Mouse (Mus musculus) left cerebral cortex, adult 18-20 months (tissue): ENCODE data around the gene Erv3. TPM values are rescaled to one million over a fixed set of nuclear protein-coding genes. Genes with fewer than 3 reads are reported as not detected.

ENCODE experiments used
- DNase-seq, 2 experiments: peaks; one replicate each; pipeline ENCODE4 v3.0.0; 2021 to 2022; ENCODE audit warnings: low spot score in 2 of 2, mixed read lengths in 1 of 2
- long read RNA-seq, 2 experiments: library from polyadenylated mRNA; stranded (forward); transcript quantifications; one replicate each; pipeline ENCODE4 v2.0.0; 2021
- total RNA-seq, 2 experiments: library from RNA; stranded (reverse); gene quantifications; 2 replicates each; pipeline ENCODE4 v1.2.3; 2021

Erv3 gene
- total RNA-seq: under 1 TPM; 0.09 to 0.23 TPM
- long read RNA-seq, experiment 1: 0 reads
- long read RNA-seq, experiment 2: 0 reads

DNA sequence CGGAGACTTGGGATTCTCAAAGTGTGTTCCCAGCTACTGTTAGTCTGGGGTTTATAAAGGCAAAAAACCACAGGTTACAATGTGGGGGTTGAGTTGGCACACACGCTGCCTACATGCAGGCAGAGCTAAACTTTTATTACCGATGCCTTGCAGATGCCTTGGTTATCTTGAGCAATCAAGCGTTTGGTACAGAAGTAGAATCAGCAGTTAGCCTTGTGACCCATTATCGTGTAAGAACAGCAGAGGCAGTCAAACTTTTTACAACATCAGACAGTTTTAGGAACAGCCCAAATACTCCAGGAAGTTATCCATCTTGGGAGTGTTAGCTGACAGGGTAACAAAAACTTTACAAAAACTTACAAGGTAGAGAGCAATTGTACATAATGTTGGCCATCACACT, at the start of gene Erv3:
Gene Erv3, minus strand, starts transcription at position 27 of the 400 bp plus-strand sequence.
- DNase-seq: no peak

DNA sequence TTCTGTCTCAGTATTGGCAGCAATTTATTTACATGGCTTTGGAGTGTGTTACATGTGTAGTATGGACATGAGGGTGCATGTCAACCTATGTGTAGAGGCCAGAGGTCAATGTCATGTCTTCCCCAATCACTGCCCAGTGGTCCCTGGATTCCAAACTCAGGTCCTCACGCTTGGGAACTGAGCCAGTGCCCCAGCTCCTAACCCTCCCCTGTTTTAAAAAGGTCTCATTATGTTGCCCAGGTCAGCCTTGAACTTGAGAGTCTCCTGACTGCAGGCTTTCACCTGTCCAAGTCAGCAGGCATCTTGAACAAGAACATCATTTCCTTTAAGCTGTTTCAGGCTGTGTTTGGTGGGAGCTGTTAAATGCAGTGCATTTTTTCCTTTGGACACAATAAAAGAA, 49.4 kb upstream of the Erv3 start:
- no peak for DNase-seq

DNA sequence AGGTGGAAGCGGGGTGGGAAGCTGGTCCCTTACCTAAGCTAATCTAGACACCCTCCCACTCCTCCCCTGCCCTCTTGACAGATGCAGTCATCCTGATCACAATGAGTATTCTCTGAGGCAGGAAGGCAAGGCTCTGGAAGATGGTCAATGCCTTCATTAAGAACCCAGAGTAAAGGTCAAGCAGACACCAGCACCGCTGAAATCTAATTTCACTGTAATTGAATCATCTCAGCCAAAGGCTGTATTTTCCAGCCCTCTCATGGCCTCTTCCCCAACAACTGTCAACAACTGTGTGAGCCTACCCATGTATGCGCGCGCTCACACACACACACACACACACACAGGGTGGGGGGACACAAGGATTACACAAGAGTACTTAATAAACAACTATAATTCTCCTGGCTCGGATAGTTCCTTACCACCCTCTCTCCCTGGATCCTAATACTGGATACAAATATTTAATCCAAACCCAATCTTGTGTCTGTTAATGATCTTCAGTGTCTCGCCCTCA, 48.9 kb upstream of the Erv3 start:
- no peak for DNase-seq

DNA sequence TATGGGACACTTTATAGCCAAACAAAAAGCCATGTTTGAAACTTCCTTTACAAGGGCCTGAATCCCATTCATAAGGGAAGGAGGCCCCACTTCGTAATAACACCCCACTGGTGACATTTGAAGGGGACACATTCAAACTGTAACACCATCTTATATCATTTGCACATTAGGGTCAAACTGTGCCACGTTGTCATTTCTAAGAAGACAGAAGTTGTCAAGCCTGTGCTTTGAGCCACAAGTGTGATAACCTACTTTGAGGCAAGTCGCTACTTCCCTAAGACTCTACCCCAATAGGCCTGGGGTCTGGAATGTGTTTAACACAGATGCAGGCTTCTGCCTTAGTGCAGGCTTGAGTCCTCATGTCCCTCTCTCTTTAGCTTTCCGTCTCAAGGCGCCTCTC, 47.8 kb upstream of the Erv3 start:
- no peak for DNase-seq

DNA sequence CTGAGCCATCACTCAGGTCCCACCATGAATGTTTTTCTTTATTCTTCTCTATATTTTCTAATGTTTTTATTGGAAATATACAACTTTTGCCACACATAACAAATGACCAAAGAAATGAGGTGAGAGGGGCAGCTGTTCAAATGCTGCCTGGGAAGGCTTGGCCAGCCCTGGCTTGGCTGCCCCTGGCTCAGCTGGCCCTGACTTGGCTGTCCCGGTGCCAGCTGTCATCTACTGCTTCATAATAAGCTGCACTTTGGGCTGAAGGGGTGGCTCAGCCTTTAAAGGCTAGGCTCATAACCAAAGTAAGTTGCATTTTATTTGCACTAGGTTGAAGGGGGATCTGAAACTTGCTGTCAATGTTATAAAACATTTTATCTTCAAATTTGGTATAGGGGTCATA, 47.3 kb upstream of the Erv3 start:
- DNase-seq: no peak

DNA sequence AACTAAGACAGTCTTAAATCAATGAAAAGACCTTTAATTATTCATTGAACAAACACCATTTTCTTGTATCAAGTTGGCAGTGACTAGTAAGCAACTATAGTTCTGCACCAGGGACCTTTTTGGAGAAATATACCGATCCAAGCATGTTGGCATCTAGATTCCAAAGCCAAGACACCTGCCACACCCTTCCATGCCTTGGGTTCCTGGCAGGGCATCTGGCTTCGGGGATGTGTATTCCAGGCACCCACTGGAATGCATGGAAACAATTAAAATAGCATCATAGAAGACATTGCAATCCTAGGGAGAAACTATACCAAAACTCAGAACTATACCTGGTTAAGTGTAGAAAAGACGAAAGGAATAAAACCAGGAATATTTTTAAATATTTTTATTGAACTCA, 46.7 kb upstream of the Erv3 start:
- no peak for DNase-seq

DNA sequence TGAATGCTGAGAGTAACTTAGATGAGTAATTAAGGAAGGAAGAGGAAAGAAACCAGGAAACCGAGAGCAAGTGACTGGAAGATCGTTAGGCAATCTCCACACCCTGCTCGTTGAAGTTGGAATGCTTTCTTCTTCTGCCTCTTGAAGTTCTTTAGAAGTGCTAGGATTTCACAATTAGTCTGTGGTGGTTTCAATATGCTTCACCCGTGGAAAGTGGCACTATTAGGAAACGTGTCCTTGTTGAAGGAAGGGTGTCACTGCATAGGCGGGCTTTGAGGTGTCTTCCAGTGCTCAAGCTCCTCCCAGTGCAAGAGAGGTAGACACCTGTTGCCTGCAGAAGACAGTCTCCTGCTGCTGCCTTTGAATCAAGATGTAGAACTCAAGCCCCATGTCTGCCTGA, 46.2 kb upstream of the Erv3 start:
- no peak for DNase-seq

DNA sequence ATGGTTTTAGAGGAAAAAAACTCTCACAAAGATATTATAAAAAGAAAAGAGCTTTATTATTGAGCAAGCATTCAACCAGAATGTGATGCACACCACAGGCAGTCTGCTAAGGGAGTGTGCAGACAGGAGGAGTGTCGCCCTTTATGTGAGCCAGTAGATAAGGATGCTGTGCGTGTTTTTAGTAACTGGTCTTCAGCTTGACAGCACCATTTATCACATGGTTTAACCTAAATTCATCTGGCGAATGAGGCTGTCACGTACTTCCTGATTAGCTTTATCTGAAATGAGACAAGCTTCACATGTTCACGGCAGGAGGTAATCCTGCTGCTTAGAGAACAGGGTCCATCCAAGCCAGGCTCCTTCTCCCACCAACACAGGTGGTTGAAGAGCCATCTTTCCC, 45.5 kb upstream of the Erv3 start:
- no peak for DNase-seq

DNA sequence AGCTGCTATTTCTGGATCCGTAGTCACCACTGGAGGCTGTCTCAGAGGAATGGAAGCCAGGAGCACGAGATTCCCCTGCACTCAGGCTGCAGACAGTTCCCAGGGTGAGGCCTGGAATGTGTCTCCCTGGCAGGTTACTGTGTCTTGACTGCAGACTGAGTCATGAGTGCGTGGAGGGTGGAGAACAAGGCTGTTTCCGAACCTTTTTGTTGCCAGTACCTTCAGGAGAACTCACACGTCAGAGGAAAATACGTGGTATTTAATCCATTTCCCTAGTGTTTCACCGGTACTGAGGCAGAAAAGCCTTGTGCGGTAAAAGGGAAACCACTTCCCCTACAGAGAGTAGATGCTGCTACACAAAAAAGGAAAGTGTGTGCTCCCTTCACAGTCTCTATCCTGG, 43.3 kb upstream of the Erv3 start:
- peak; percentile 37 to 48 for DNase-seq

DNA sequence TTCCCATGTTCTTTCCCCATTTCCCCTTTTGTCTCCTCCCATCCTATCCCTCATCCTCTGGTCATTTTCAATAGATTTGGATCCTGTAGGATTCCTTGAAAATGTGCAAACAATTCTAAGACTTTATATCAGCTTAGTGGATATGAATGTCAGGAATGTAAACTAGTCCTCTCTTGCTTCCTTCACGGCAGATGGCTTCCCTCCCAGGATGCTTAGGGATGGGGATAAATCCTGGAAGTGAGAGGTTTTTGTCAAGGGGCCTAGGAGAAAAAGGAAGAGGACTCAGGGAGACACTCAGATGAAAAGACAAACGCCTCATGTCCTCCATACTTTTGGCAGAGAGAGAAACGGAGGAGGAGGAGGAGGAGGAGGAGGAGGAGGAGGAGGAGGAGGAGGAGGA, 42.9 kb upstream of the Erv3 start:
- DNase-seq: no peak

DNA sequence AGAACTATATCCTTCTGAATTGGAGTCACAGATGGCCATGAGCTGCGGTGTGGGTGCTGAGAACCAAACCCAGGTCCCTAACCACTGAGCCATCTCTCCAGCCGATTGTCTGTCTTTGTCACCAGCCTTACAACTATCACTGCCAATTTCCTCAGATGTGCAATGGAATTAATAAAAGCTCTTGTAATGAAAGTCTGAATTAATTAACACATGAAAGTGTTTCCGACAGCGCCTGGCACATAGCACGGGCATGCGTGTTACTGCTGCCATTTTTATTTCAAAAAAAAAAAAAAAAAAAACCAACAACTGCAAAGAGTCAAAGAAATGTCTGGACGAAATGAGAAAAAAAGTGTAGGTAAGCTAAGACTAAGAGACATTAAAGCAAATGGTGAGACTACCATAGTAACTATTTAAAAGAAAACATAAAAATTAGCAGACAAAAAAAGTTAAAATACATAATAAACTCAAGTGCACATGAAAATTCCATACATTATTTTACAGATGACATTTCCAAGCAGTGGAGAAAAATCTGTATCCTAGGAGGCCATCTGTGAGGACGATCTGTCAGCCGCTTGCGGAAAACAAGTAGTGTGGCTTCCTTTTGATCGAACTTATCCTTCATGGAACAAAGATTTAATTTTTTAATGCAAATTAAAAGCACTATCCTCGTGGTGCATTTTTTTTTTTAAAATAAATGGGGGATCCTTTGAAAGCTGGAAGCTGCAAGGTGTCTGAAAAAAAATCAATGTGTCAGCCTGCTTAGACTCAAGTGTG, 38.0 kb upstream of the Erv3 start:
- DNase-seq: no peak

DNA sequence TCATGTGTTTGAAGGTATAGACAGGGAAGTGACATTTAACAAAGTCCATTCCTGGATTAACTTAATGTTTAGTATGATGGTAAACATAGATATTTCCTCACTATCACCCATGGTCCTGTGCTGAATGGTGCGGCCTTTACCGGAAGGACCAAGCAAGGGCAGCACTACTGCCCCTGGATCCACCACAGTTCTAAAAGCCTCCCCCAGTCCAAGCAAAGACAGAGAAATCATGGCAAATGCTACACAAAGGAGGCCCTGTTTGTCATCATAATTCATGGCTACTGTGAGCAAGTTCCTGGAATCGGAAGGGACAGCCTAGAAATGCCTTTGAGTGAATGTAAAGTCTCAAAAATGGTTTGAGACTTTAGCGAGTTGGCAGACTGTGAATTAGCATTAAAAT, 36.5 kb upstream of the Erv3 start:
- no peak for DNase-seq

DNA sequence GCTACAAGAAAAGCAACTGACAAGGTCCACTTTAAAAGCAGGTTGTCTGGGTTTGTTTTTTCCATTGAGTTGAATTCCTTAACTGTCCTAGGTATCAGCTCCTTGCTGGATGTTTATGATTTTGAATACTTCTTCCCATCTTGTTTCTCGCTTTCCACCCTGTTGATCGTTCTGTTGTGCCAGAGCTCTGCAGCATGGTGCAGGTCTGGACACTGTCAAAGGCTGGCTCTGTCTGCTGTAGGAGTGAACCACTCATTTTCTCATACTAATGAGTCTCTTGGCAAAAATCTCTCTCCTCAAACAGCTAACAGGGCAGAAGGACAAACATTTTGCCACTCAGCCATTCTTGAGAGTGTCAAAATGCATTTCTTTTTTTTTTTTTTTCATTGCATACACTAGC, 35.6 kb upstream of the Erv3 start:
- DNase-seq: no peak

DNA sequence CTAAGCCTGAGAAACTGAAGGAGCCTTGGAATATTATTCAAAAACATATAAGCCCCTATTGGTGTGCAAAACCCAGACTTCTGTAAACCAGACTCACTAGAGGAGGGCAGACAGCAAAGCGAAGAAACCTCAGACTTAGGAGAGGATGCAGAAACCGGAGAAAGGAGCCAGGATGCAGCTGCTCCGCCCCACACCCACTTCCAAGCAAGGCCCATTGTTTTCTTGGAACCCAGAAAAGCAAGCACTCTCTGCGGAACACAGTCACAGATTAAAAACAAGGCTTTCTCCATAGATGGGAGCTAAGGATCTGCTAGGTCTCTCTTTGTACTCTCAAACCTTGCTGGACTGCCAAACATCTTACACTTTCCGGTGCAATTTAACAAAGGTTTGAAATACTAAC, 33.0 kb upstream of the Erv3 start:
- DNase-seq: no peak

DNA sequence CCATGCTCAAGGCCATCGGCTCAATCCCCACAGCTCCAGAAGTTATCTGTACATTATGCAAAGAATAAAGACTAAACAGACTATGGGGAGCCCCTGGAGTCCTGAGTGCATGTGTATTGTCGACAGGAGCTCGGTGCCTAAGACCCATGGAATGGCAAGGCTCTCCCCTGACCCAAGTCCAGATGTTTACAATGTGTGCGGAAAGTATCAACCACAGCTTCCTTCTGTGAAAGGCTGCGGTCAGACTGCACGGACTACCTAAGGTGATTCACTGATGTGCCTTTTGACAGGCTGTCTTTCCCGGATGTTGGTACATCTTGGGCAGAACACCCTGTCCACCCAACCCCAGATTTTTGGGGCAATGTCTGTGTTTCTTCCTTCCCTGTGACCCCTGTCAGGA, 28.7 kb upstream of the Erv3 start:
- no peak for DNase-seq

DNA sequence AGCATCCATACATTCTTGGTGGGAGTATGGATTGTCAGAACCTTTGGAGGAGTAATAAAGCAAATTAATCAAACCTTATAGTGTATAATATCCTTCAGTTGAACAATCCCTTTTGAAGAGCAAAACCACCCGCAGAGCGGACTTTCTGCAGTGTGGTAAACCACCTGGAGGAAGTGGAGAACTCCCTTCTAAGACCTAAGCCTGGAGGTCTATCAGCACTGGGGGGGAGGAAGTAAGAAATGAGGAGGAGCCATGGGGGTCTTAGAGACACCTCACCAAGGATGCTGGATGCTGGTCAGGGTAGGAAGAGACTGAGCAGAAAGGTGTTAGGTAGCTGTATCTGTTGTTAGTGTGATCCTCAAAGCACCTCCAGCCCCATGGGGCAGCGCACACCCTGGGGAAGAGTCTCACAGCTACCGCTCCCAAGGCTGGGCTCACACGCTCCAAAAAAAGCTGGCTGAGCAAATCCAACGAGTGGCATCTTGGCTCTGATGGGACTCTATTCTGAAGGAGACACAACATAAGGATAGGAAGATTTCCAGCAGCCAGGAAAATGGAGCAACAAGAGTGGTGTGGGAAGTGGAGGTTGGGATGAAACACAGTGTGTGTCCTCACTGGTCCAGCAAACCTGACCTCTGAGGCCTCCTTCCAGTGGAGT, 27.1 kb upstream of the Erv3 start:
- DNase-seq: no peak

DNA sequence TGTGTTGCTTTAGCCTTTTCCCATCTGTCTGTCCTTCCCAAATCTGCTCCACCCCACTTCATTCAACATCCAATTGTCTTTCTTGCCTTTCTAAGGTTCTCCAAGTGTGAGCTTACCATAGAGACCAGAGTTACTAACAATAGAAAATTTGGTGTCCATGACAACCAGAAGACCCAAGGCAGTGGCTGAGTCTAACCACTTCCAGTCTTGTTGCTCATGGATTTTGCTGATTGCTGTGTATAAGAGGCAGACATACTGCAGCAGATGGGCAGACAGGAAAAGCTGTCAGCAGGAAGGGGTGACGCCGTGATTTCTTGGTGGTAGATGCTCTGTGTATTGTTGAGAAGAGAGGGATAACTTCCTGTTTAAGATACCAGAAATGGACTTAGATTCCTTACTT, 23.6 kb upstream of the Erv3 start:
- DNase-seq: no peak

DNA sequence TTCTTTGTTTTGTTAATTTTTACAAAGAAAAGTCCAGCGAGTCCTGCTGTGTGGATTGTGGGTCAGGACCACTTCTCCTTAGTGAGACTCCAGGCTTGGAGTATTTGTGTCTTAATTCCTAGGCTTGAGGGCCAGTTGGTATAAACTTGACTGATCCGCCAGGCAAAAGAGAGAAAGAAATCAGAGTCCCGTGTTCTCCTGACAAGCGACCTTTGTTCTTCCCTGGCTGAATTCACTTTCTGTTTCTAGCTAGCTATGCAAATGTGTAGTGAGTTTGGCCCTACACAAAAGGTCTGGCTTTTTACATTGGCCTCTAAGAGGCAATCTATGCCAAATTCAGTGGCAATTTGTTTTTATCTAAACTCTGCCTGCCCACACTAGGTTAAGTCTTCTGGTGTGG, 22.2 kb upstream of the Erv3 start:
- no peak for DNase-seq

DNA sequence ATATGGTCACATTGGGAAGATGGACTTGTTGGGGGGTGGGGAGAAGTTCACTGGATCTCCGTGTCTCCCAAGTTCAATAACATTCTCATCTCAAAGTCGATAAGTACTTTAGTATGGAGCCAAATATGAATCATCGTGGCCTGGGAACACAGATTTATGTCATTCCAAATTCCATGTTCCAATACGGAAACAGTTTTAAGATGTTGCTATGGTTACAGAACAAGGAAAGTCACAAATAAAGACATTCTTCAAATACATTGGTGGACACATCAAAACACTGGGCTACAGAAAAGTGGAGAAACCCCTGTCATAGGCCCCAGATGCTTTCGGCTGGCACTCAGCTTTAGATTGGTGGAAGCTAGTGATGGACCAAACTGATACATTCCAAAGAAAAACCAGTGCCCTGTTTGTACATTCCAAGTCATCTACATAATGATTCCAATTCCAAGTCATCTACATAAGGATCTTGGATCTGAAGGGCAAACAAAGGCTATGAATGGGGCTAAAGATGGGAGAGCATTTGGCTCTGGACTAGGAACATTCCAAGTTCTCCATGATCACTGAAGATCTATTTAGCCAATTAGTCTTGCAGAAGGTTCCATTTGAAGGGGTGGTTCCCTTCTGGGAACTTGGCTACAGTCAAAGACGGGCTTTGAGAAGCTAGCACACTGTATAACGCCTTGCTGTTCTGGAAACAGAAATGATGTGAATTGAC, 17.2 kb upstream of the Erv3 start:
- no peak for DNase-seq

DNA sequence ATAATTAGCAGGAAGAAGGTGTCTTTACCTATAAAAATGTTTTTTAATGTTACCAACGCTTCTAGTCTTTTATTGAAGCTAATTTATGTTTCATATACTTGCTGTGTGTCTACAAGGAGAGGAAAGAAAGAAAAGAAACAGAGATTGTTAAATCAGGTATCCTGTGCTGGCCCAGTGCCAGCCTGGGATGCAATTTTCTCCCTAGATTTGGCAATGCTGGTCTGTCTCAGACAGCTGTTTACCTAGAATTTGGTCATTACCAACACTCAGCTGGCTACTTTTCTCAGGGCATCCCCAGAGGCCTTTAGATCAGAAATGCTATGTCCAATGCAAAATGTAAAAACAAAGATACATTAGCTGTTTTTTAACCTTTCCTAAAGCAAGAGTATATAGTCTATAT, 13.8 kb upstream of the Erv3 start:
- no peak for DNase-seq

DNA sequence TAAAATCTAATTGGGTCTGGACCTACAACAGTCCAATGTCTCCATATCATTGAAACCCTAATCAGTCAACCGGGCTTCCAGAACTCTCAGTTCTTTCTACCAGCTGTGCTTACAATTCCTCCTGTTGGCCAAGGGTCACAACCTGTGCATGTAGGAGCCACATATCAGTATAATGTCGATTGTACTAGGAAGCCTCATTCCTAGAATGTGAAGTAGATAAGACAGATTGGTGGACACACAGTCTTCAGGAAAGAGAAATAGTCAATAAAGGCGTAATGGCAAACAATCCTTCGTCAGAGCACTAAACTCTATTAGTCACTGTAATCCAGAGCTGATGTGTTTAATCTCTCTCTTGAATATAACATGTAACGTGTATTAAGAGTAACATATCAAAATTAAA, 9.4 kb upstream of the Erv3 start:
- no peak for DNase-seq

DNA sequence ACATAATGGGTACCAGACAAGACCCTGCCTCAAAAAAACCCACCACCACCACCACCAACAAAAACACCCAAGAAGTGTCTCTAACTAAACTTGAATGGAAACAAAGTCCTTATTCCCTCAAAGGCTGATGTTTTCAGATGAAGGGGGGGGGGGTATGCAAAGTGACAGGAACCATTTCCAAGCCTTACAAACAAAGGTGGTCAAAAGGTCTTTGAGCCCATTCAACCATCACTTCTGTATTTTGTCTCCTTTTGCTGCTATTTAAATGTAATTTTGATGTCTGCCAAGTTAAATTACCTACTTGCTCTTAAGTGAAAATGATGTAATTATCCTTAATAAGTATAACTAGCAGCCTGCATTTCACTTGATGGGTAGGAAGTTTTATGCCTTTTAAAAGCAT, 7.1 kb upstream of the Erv3 start:
- no peak for DNase-seq
